Mouse (Mus musculus) embryonic fibroblast, embryonic 13.5 days (primary cell): ENCODE results near the gene Zbtb49. TPM values are rescaled to one million over a fixed set of nuclear protein-coding genes. Genes with fewer than 3 reads are reported as not detected.
A peak's percentile ranks its signal among the peaks of the same experiment; 100 is the strongest.

Source experiments
- H3K27ac ChIP-seq: 2 replicates; pipeline ENCODE4 v1.5.1; 2012; ENCODE audit warnings: low read length, control low read depth, inconsistent platforms; ENCODE audit not compliant: insufficient read depth
- H3K4me1 ChIP-seq: 2 replicates; pipeline ENCODE4 v1.6.1; 2011; ENCODE audit warnings: low read length; ENCODE audit not compliant: control insufficient read depth, insufficient read depth
- H3K4me3 ChIP-seq: 2 replicates; pipeline ENCODE4 v1.5.1; 2011; ENCODE audit warnings: mild to moderate bottlenecking, control low read depth, low read length; ENCODE audit not compliant: insufficient read depth
- CTCF ChIP-seq: IDR thresholded peaks from 2 replicates; pipeline ENCODE4 v1.5.1; 2011; ENCODE audit warnings: mild to moderate bottlenecking, control low read depth, low read length, moderate library complexity, borderline replicate concordance; ENCODE audit not compliant: insufficient read depth
- POLR2A ChIP-seq: IDR thresholded peaks from 2 replicates; pipeline ENCODE4 v1.6.1; 2011; ENCODE audit warnings: low read depth, mild to moderate bottlenecking, control low read depth, low read length, moderate library complexity
- polyA plus RNA-seq: library from polyadenylated mRNA; stranded (reverse); fragments of >200 nt; gene quantifications from 2 replicates; pipeline ENCODE4 v1.2.4, GENCODE M21; 2011; ENCODE audit warnings: low read depth; ENCODE audit not compliant: missing spikeins, insufficient read length

The Zbtb49 gene
- polyA plus RNA-seq, 1 experiment: 7.1 TPM

GRCm38 (mm10) chr5:38241473-38241834 is 21.2 kb upstream of the Zbtb49 start:
- H3K27ac ChIP-seq: no peak overlapping the region
- no peak for TF ChIP-seq POLR2A
- TF ChIP-seq CTCF: no peak
- H3K4me3 ChIP-seq: no peak overlapping the region
- no peaks in the 10 kb centered on the region for H3K4me1 ChIP-seq

GRCm38 (mm10) chr5:38240727-38241472 is 20.6 kb upstream of the Zbtb49 start:
- TF ChIP-seq CTCF (no peak), POLR2A (no peak)
- Histone ChIP-seq H3K27ac (no peak overlapping the region), H3K4me1 (no peaks in the 10 kb centered on the region), H3K4me3 (no peak overlapping the region)

GRCm38 (mm10) chr5:38236627-38237026 is 16.4 kb upstream of the Zbtb49 start:
- no peak overlapping the region for H3K4me3 ChIP-seq
- TF ChIP-seq CTCF (no peak), POLR2A (no peak)
- H3K4me1 ChIP-seq: no peaks in the 10 kb centered on the region
- H3K27ac ChIP-seq: no peak overlapping the region

GRCm38 (mm10) chr5:38235422-38235821 is 15.2 kb upstream of the Zbtb49 start:
- Histone ChIP-seq H3K4me1 (no peaks in the 10 kb centered on the region), H3K4me3 (no peak overlapping the region), H3K27ac (no peak overlapping the region)
- no peak for TF ChIP-seq POLR2A
- TF ChIP-seq CTCF: peak; percentile 70; the same call in 1 of the 2 replicates

- no peak for TF ChIP-seq CTCF
- TF ChIP-seq POLR2A: no peak
Observed at GRCm38 (mm10) chr5:38219771-38220307, 418 bp downstream of the Zbtb49 start.

GRCm38 (mm10) chr5:38213009-38213408 is 7.2 kb downstream of the Zbtb49 start:
- Histone ChIP-seq H3K4me3 (no peak overlapping the region), H3K27ac (no peak overlapping the region), H3K4me1 (no peaks in the 10 kb centered on the region)
- no peak for TF ChIP-seq POLR2A
- no peak for TF ChIP-seq CTCF

More at GRCm38 (mm10) chr5:38219771-38220307, 418 bp downstream of the Zbtb49 start:
- H3K4me3 ChIP-seq: peak overlapping the region; percentile 82
- H3K4me1 ChIP-seq: 0 out of 2 replicates have a peak, but pooled peaks cover 3% of the 10 kb centered on the region
- no peak overlapping the region for H3K27ac ChIP-seq

- no peak overlapping the region for H3K27ac ChIP-seq
- TF ChIP-seq CTCF: no peak
- TF ChIP-seq POLR2A: no peak
Observed at GRCm38 (mm10) chr5:38211691-38212090, 8.6 kb downstream of the Zbtb49 start.

GRCm38 (mm10) chr5:38208985-38209384 is 11.3 kb downstream of the Zbtb49 start:
- no peak for TF ChIP-seq POLR2A
- TF ChIP-seq CTCF: no peak
- Histone ChIP-seq H3K4me3 (no peak overlapping the region), H3K27ac (peak overlapping the region; percentile 66; the same call in 1 of the 2 replicates), H3K4me1 (no peaks in the 10 kb centered on the region)

More at GRCm38 (mm10) chr5:38211691-38212090, 8.6 kb downstream of the Zbtb49 start:
- no peak overlapping the region for H3K4me3 ChIP-seq
- H3K4me1 ChIP-seq: no peaks in the 10 kb centered on the region

- TF ChIP-seq CTCF (no peak), POLR2A (no peak)
- no peak overlapping the region for H3K4me3 ChIP-seq
- no peaks in the 10 kb centered on the region for H3K4me1 ChIP-seq
- H3K27ac ChIP-seq: no peak overlapping the region
Observed at GRCm38 (mm10) chr5:38205303-38205726, 14.9 kb downstream of the Zbtb49 start.

- no peaks in the 10 kb centered on the region for H3K4me1 ChIP-seq
- H3K4me3 ChIP-seq: no peak overlapping the region
- TF ChIP-seq CTCF (no peak), POLR2A (no peak)
- no peak overlapping the region for H3K27ac ChIP-seq
Observed at GRCm38 (mm10) chr5:38199686-38200085, 20.6 kb downstream of the Zbtb49 start.
